Mouse (Mus musculus) embryo, embryonic 11 days (tissue): ENCODE results near the gene 5730455P16Rik.
"Not testable (repeated sequence)": the region's sequence is repeated elsewhere in the genome, so short reads cannot be mapped to it uniquely, and the experiment has no call there.

Experiments
- DNase-seq: peaks from one replicate; pipeline ENCODE4 v3.0.0-alpha.2; 2015

Gene 5730455P16Rik

GRCm38 (mm10) chr11:80378452-80379068 lies 726 bp upstream of the 5730455P16Rik start:
- not testable (repeated sequence) for DNase-seq

GRCm38 (mm10) chr11:80376651-80377050 lies 1.2 kb downstream of the 5730455P16Rik start:
- DNase-seq, result no peak

GRCm38 (mm10) chr11:80368949-80369348 lies 8.9 kb downstream of the 5730455P16Rik start:
- no peak for DNase-seq

- peak; percentile 48 for DNase-seq
Observed at GRCm38 (mm10) chr11:80354832-80355231, 23.0 kb downstream of the 5730455P16Rik start.

GRCm38 (mm10) chr11:80351832-80352430 lies 25.9 kb downstream of the 5730455P16Rik start:
- DNase-seq, result peak; percentile 86

GRCm38 (mm10) chr11:80342482-80342881 lies 35.4 kb downstream of the 5730455P16Rik start:
- peak; percentile 49 for DNase-seq

GRCm38 (mm10) chr11:80336351-80336730 lies 41.5 kb downstream of the 5730455P16Rik start:
- peak; percentile 9 for DNase-seq

GRCm38 (mm10) chr11:80335609-80336350 lies 42.1 kb downstream of the 5730455P16Rik start:
- DNase-seq, result peak; percentile 85

- peak; percentile 21 for DNase-seq
Observed at GRCm38 (mm10) chr11:80332709-80333400, 45.0 kb downstream of the 5730455P16Rik start.

GRCm38 (mm10) chr11:80324636-80325035 lies 53.2 kb downstream of the 5730455P16Rik start:
- DNase-seq, result no peak

- DNase-seq, result peak; percentile 22
Observed at GRCm38 (mm10) chr11:80323255-80323654, 54.6 kb downstream of the 5730455P16Rik start.

- DNase-seq, result peak; percentile 56
Observed at GRCm38 (mm10) chr11:80315743-80316639, 61.8 kb downstream of the 5730455P16Rik start.

- no peak for DNase-seq
Observed at GRCm38 (mm10) chr11:80313944-80314343, 63.9 kb downstream of the 5730455P16Rik start.

- DNase-seq, result no peak
Observed at GRCm38 (mm10) chr11:80313462-80313861, 64.4 kb downstream of the 5730455P16Rik start.

- peak; percentile 71 for DNase-seq
Observed at GRCm38 (mm10) chr11:80312565-80312964, 65.3 kb downstream of the 5730455P16Rik start.

GRCm38 (mm10) chr11:80312049-80312448 lies 65.8 kb downstream of the 5730455P16Rik start:
- peak; percentile 62 for DNase-seq

- DNase-seq, result no peak
Observed at GRCm38 (mm10) chr11:80311271-80311670, 66.6 kb downstream of the 5730455P16Rik start.
